Mouse (Mus musculus) kidney, postnatal 36 days (tissue): Measurements from ENCODE around the gene Elmod3.
A peak's percentile ranks its signal among the peaks of the same experiment; 100 is the strongest.

Experiments
- DNase-seq, 2 experiments: peaks; one replicate each; pipeline ENCODE4 v3.0.0; 2021 to 2022; ENCODE audit warnings: mixed read lengths in 2 of 2

The Elmod3 gene

GRCm38 (mm10) chr6:72568736-72569135 lies 29.5 kb downstream of the Elmod3 start:
- DNase-seq, result no peak

DNA sequence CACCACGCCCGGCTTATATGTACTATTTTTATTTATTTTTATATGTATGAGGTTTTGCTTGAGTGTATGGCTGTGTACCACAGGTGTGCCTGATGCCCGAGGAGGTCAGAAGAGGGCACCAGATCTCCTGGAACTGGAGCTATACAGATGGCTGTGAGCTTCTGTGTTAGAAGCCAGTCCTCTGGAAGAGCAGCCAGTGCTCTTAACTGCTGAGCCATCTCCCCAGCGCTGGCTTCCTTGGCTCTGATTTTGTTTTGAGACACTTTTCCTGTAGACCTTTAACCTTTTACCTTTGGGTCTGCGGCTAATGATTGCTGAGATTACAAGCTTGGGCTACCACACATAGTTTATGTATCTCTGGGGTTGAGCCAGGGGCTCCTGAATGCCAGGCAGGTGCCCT lies 30.7 kb downstream of the Elmod3 start:
- peak; percentile 69 to 77 for DNase-seq

DNA sequence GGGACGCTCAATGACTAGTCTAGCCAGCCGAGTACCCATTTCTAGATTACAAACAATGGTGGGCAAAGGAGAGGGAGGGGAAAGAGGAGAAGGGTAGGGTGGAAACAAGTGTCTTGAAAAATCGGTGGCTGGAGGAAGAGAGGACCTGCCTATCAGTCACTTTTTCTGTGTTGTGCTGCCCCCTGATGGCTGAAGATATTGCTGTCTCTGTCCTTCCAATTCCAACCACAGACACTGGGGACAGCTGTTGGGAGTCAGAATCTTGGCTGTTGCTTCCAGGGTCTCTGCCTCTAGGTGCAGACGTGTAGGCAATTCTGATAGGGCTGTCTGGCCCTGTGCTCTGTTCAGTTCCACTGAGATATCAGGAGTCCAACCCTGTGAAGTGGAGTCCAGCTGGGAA lies 32.2 kb downstream of the Elmod3 start:
- peak; percentile 90 to 95 for DNase-seq

DNA sequence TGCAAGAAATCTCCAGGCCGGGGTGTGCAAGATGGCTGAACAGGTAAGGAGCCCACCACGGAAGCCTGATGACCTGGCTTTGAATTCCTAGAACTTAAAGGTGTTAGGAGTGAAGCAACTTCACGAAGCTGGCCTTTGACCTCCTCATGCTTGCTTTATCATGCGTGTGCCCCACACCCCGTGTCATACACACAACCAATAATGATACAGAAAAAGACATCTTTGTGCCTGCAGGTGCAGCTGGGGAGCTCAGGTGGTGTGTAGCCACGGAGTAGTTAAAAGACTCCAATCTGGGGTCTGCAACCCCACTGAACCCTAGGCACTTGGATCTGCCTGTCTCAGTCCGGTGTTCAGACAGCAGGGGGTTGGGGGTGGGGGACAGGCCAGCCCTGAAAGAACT lies 32.7 kb downstream of the Elmod3 start:
- no peak for DNase-seq

GRCm38 (mm10) chr6:72562894-72563293 lies 35.3 kb downstream of the Elmod3 start:
- peak; percentile 56 for DNase-seq

GRCm38 (mm10) chr6:72562486-72562885 lies 35.7 kb downstream of the Elmod3 start:
- DNase-seq, result no peak

- no peak for DNase-seq
Measured at GRCm38 (mm10) chr6:72560801-72561200, 37.4 kb downstream of the Elmod3 start.

DNA sequence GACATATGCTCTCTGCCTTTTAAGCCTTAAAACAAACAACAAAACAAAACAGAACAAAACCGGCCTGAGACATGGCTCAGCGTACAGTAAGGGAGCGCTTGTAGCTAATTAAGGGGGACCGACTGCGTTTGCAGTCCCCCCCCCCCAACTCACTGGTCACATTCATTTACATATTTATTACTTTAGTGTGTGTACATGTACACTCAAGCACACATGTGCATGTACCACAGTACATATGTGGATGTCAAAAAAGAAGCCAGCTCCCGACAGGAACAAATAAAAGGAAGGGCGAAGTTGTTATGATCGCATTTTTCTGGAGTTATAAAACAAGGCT lies 45.2 kb downstream of the Elmod3 start:
- no peak for DNase-seq

- peak; percentile 74 to 75 for DNase-seq
Measured at GRCm38 (mm10) chr6:72552171-72553078, 45.8 kb downstream of the Elmod3 start.

GRCm38 (mm10) chr6:72550503-72551100 lies 47.6 kb downstream of the Elmod3 start:
- no peak for DNase-seq

GRCm38 (mm10) chr6:72550025-72550424 lies 48.2 kb downstream of the Elmod3 start:
- DNase-seq, result no peak

DNA sequence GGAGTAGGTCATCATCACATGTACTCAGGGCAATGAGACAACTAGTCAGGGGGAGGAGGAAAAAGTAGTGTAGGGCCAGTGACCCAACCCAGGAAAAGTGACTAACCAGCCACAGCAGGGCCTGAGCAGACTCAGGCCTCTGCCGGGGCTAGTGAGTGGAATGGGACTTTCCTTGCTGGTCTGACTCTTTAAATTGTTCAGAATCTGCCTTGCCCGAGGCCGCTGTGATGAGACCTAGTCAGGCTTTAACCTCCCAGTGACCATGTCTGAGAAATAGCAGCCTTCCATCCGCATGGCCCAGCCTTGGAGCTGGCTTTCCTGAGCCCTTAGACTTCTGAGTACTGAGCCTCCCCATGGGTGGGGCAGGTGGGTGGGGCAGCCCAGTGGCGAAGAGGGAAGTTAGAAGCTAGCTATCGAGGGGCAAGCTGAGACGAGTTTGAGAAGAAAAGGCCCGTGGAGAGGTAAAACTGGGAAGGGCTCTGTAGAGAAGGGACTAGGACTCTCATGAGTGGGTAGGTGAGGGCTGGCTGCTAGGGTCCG lies 49.1 kb downstream of the Elmod3 start:
- DNase-seq, result peak in 1 of 2 experiments; percentile 42

DNA sequence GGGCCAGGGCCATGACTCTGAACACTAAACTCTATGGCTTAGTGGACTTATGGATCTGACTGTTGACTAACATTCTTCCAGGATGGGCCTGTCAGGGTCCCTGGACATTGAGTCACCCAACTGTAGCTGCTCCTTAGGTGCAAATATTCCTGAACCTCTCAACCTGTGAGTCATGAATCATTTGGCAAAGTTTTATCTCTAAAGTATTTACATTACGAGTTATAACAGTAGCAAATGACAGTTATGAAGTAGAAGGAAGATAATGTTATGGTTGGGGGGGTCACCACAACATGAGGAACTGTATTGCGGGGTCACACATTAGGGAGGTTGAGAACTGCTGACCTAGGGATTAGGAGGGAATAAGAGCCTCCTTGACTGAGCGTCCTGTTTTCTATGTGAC lies 50.4 kb downstream of the Elmod3 start:
- no peak for DNase-seq

DNA sequence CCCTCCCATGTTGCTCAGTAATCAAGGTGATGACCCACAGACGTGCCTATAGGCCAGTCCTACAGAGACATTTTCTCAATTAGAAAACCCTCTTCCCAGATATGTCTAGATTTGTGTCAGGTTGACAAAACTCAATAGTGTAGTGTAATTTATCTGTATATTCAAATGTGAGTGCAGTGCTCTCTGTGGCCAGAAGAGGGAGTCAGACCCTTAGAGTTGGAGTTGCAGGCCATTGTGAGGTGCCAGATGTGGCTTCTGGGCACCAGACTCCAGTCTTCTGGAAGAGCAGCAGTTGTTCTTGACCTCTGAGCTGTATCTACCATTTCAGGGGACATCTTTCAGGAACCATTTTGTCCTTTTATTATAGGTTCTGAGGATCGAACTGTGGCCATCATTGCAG lies 51.1 kb downstream of the Elmod3 start:
- DNase-seq, result no peak

- no peak for DNase-seq
Measured at GRCm38 (mm10) chr6:72545377-72545776, 52.8 kb downstream of the Elmod3 start.

DNA sequence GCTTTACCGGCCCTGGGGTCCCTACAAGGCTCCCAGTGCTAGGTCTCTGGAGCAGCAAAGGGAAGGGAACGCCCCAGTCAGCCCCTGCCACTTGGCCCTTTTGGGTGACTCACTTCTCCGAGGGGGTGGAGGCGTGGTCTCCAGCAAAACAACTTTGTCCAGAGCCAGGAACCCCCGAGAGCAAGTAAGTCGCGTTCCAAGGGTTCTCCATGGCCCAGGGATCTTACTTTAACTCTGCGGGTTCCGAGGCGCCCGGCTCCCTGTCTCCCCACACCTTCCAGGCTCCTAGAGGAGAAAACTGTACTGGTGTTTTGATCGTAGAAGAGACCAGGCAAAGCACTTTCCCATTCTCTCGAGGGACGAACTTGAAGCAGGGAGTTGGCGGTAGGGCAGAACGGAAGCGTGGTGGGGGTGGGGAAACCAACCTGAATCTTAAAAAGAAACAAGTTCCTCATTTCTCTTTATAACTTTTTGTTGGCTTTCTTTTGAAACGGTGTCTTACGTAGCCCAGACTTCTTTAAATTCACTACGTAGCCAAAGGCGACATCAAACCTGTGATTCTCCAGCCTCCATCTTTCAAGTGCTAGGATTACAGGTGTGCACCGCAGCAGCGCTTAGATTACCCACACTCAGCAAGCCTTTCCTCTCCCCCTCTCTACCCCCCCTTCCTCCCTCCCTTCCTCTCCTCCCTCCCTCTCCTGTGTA lies 53.8 kb downstream of the Elmod3 start, which contains the start of gene Capg:
TSS of gene Capg (plus strand) at position 109 of the 705 bp plus-strand sequence.
- peak; percentile 70 to 75 for DNase-seq

GRCm38 (mm10) chr6:72543265-72543850 lies 54.9 kb downstream of the Elmod3 start:
- DNase-seq, result peak; percentile 58 to 70

GRCm38 (mm10) chr6:72538562-72539031 lies 59.6 kb downstream of the Elmod3 start:
- DNase-seq, result peak; percentile 89 to 94

DNA sequence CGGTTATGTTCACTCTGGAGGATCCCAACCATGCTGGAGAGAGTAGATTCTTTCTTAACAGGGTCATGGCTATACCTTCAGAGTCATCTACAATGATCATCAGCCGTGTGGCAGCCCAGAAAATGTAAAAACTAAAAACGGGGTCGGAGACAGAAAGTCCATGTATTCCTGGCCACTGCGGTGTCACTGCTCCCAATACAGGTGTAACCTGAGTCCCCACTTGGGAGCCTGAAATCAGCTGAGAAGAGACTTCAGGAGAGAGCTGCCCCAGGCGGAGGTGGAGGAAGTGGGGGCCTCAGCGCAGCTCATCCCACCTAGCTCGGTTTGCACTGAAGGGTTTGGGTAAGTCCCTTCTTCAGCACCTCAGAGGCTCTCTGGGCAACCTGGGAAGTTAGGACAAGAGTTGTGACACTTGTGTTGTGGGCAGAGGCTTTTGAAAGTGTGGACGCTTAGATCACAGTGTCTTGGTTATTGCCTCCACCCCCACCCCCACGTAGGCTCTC lies 60.2 kb downstream of the Elmod3 start:
- DNase-seq, result no peak

DNA sequence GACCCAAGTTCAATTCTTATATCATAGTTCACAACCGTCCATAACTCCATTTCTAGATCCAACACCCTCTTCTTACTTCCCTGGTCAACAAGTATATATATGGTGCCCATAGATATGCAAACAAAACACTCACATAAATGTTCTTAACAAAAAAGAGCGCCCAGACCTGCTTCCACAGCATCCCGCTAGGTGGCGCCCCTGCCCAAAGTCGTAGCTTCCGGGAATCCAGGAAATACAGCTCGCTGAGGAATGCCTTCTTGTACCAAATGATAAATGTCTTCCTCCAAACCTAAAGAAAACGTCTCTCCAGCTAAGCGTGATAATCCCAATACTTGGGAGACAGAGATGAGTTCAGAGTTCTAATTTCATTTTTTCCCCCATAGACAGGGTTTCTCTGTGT lies 63.0 kb downstream of the Elmod3 start:
- peak; percentile 84 to 93 for DNase-seq

GRCm38 (mm10) chr6:72534035-72534809 lies 64.0 kb downstream of the Elmod3 start:
- peak; percentile 55 to 79 for DNase-seq

DNA sequence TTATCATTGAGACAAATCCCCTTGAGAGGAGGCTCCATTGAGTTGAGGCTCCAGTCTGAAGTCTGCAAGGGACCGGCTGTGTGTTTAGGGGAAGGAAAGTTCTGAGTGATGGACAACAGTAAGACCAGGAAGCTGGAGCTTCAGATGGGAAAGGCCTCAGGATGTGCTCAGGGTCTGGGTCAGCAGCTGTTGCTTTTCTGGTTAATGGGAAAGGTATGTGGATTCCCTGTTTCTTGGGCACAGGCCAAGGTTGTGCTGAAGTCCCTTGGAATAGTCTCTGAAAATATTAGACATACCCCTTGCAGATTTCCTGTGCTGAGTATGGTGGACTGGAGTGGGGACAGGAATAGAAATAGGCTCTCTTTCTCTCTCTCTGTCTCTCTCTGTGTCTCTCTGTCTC lies 64.7 kb downstream of the Elmod3 start:
- DNase-seq, result peak in 1 of 2 experiments; percentile 38
